Mouse (Mus musculus) mature B cell (primary cell): Measurements from ENCODE around the gene Fam124b.

Experiments
- in situ Hi-C: fragments of 300-500 bp; cut with MboI; formaldehyde crosslinking; loops from 2 replicates; pipeline ENCODE4 v1.14.3; 2019

Gene Fam124b

GRCm38 (mm10) chr1:80218268-80218667, at the start of gene Fam124b:
Gene Fam124b, minus strand, starts transcription at chr1:80218473.
- in situ Hi-C loops, result no loop called here

GRCm38 (mm10) chr1:80260443-80260842, 42.2 kb upstream of the Fam124b start:
- in situ Hi-C loops, result no loop called here

- in situ Hi-C loops, result no loop called here
Measured at GRCm38 (mm10) chr1:80258632-80259031, 40.4 kb upstream of the Fam124b start.

- in situ Hi-C loops, result no loop called here
Measured at GRCm38 (mm10) chr1:80253309-80253708, 35.0 kb upstream of the Fam124b start.

GRCm38 (mm10) chr1:80250247-80250646, 32.0 kb upstream of the Fam124b start:
- in situ Hi-C loops, result no loop called here

- in situ Hi-C loops, result no loop called here
Measured at GRCm38 (mm10) chr1:80247131-80247530, 28.9 kb upstream of the Fam124b start.

GRCm38 (mm10) chr1:80244123-80244522, 25.9 kb upstream of the Fam124b start:
- in situ Hi-C loops, result no loop called here

GRCm38 (mm10) chr1:80241579-80241978, 23.3 kb upstream of the Fam124b start:
- in situ Hi-C loops, result no loop called here

- in situ Hi-C loops, result no loop called here
Measured at GRCm38 (mm10) chr1:80240017-80240660, 21.9 kb upstream of the Fam124b start.

- in situ Hi-C loops, result no loop called here
Measured at GRCm38 (mm10) chr1:80239481-80239880, 21.2 kb upstream of the Fam124b start.

- in situ Hi-C loops, result no loop called here
Measured at GRCm38 (mm10) chr1:80236951-80237702, 18.9 kb upstream of the Fam124b start.

- in situ Hi-C loops, result no loop called here
Measured at GRCm38 (mm10) chr1:80236126-80236525, 17.9 kb upstream of the Fam124b start.

- in situ Hi-C loops, result no loop called here
Measured at GRCm38 (mm10) chr1:80230612-80231011, 12.3 kb upstream of the Fam124b start.

GRCm38 (mm10) chr1:80224839-80225412, 6.7 kb upstream of the Fam124b start:
- in situ Hi-C loops, result no loop called here

GRCm38 (mm10) chr1:80221151-80221550, 2.9 kb upstream of the Fam124b start:
- in situ Hi-C loops, result no loop called here

- in situ Hi-C loops, result no loop called here
Measured at GRCm38 (mm10) chr1:80213826-80214225, 4.4 kb downstream of the Fam124b start.

- in situ Hi-C loops, result no loop called here
Measured at GRCm38 (mm10) chr1:80213146-80213545, 5.1 kb downstream of the Fam124b start.

- in situ Hi-C loops, result no loop called here
Measured at GRCm38 (mm10) chr1:80202314-80202713, 16.0 kb downstream of the Fam124b start.

GRCm38 (mm10) chr1:80192837-80193236, 25.4 kb downstream of the Fam124b start:
- in situ Hi-C loops, result no loop called here

- in situ Hi-C loops, result loop anchor here (10.0 kb wide), 2 partner anchors 233 to 333 kb away; no protein-coding TSS in a partner anchor
Measured at GRCm38 (mm10) chr1:80181414-80181805, 36.9 kb downstream of the Fam124b start.

GRCm38 (mm10) chr1:80180767-80181413, 37.4 kb downstream of the Fam124b start:
- in situ Hi-C loops, result loop anchor here (10.0 kb wide), 2 partner anchors 234 to 334 kb away; no protein-coding TSS in a partner anchor

GRCm38 (mm10) chr1:80180128-80180527, 38.1 kb downstream of the Fam124b start:
- in situ Hi-C loops, result loop anchor here (10.0 kb wide), 2 partner anchors 235 to 335 kb away; no protein-coding TSS in a partner anchor
